Mouse (Mus musculus): Measurements from ENCODE around the gene Map2k5. TPM values are rescaled to one million over a fixed set of nuclear protein-coding genes. Genes with fewer than 3 reads are reported as not detected.

Map2k5 gene
- polyA plus RNA-seq, 1 experiment: 24.2 TPM

DNA sequence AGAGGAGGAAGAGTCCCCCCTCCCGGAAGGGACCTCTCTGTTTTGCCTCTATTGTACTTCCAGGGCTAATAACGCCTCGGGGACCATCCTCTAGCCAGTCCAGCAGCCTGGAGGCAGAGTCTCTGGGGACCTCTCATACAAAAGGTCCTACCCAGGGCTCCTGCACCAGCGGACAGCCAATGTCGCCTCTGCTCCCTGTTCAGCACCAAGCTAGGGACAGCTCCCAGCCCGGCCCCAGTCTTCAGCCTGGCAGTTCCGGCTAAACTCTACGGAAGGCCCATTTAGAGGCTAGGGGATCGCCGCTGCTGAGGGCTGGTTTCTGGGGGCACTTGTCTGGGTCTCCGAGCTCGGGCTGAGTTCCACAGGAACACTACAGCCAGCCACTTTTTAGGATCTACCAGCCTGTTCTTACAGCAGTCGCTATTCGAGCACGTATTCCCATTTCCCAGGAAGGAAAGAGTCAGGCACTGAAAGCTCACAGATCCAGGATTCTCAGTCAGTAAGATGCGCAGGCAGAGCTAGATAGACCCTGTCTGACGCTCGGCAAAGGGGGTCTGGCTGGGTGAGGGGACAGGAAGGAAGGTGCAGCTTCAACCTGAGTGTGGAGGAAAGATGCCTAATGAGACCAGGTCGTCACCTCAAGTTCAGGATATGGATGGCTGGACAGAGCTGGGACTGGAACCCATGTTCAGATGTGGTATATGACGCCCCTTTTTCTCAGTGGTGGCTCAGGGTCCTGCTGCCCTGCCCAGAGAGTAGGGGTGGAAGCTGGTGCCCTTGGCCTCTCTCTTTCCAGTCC lies 226.4 kb downstream of the Map2k5 start:
- H3K4me1 ChIP-seq (ENCODE audit: control insufficient read depth, insufficient read depth, low read length): no peaks in the 10 kb centered on the region
- H3K4me3 ChIP-seq (ENCODE audit: insufficient read depth, low read length): no peak overlapping the region
- no peak overlapping the region for H3K27ac ChIP-seq (ENCODE audit: insufficient read depth, low read length)
- no peak for TF ChIP-seq POLR2A (IDR thresholded peaks at IDR 0.05; ENCODE audit: low read depth, low read length)
- no peak for TF ChIP-seq CTCF (IDR thresholded peaks at IDR 0.05; ENCODE audit: borderline replicate concordance, insufficient read depth, low read length)

DNA sequence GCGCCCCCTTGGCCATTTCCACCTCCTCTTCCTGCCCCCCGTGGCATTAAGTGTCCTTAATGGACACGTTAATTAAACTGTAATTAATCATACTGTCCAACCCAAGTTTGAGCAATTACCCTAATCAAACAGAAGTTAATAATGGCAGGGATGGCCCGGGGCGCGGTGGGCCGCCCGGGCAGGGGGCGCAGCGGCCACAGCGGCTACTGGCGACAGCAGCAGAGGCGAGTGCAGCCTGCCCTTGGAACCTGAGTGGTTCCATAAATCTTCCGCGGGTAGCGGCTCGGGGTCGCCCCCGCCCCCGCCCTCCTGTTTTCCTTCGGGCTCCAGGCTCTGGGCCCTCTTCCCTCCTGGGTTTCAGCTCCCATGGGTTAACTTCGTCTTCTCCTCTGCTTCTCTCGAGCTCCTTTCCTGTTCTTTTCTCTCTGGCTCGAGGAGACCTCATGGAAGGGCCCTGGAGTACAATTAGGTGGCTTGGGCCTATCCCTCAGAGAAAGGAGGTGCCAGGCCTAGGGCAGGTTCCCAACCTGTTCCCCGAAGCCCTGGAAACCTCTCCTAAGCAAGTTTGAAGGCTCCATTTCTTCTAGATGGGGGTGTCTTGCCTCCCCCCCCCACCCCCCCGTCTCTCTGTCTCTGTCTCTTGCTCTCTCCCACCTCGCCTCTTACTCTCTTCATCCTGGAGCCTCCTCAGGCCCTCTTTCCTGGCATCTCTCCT lies 227.5 kb downstream of the Map2k5 start:
- H3K4me3 ChIP-seq (ENCODE audit: insufficient read depth, low read length): no peak overlapping the region
- no peaks in the 10 kb centered on the region for H3K4me1 ChIP-seq (ENCODE audit: control insufficient read depth, insufficient read depth, low read length)
- no peak overlapping the region for H3K27ac ChIP-seq (ENCODE audit: insufficient read depth, low read length)
- TF ChIP-seq CTCF (IDR thresholded peaks at IDR 0.05; ENCODE audit: borderline replicate concordance, insufficient read depth, low read length) (no peak), POLR2A (IDR thresholded peaks at IDR 0.05; ENCODE audit: low read depth, low read length) (no peak)

DNA sequence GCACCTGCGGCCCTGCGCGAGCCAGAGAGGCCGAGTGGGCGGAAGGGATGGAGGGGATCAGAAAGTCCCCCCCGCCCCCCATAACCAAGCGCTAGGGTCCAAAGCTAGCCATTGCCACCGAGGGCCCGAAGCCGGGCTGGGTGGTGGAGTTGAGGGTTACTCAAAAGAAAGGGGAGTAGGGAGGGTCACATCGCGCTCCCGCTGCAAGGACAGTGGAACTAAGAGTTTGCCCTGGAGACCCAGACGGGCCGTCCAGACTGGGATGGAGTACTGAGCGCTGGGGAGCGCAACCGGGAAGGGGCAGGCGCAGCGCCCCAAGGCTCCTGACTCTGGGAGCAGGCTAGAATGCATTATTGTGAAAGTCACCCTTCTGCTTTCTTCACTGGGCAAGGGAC lies 228.3 kb downstream of the Map2k5 start:
- Histone ChIP-seq H3K4me3 (ENCODE audit: insufficient read depth, low read length) (no peak overlapping the region), H3K4me1 (ENCODE audit: control insufficient read depth, insufficient read depth, low read length) (no peaks in the 10 kb centered on the region), H3K27ac (ENCODE audit: insufficient read depth, low read length) (no peak overlapping the region)
- TF ChIP-seq POLR2A (IDR thresholded peaks at IDR 0.05; ENCODE audit: low read depth, low read length): no peak
- TF ChIP-seq CTCF (IDR thresholded peaks at IDR 0.05; ENCODE audit: borderline replicate concordance, insufficient read depth, low read length): no peak

DNA sequence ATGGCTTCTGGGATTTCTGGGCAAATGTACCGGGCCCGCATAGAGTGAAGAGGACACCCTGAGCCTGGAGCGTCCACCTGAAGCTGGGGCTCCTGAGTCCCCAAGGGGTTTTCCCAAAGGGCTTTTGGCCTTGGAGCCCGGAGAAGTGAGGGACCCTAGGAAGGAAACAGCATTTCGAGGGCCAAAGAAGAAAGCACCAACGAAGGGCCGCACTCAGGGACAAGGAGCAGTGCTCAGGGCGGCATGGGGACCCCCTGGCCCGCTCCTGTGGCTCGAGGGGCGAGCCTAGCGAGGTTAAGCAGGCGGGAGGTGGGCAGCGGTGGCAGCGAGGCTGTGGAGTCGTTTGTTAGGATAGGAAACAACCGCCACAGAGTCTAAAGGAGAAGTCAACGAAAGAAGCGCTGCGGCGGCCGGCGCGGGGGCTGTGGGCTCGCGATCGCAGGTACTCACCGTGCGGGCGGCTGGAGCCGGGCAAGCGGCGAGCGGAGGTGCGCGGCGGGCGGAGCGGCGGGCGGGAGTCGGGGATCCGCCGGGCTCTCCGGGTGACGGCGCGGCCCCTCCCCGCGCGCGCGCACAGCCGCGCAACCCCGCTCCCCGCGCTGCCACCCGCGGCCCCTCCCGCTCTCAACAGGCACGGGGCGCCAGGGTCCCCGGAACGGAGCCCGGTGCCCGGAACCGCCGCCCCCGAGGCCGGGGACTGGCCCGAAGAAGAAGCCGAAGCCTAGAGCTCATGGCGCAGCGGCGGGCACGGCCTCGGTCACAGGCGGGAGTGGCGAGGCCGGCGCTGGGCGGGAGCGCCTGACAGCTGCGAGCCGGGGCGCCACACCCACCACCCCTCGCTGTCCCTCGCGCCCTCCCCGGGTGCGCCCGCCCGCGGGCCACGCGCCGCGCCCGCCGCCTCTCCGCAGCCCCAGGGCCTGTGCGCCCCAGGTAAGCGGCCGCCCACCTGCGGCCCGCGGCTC lies 229.0 kb downstream of the Map2k5 start, which contains the start of gene Skor1:
TSS of gene Skor1 (minus strand) at position 552 of the 962 bp plus-strand sequence.
- Histone ChIP-seq H3K4me1 (ENCODE audit: control insufficient read depth, insufficient read depth, low read length) (no peaks in the 10 kb centered on the region), H3K27ac (ENCODE audit: insufficient read depth, low read length) (no peak within 1 kb of the TSS), H3K4me3 (ENCODE audit: insufficient read depth, low read length) (no peak within 1 kb of the TSS)
- TF ChIP-seq CTCF (IDR thresholded peaks at IDR 0.05; ENCODE audit: borderline replicate concordance, insufficient read depth, low read length) (no peak), POLR2A (IDR thresholded peaks at IDR 0.05; ENCODE audit: low read depth, low read length) (no peak)

DNA sequence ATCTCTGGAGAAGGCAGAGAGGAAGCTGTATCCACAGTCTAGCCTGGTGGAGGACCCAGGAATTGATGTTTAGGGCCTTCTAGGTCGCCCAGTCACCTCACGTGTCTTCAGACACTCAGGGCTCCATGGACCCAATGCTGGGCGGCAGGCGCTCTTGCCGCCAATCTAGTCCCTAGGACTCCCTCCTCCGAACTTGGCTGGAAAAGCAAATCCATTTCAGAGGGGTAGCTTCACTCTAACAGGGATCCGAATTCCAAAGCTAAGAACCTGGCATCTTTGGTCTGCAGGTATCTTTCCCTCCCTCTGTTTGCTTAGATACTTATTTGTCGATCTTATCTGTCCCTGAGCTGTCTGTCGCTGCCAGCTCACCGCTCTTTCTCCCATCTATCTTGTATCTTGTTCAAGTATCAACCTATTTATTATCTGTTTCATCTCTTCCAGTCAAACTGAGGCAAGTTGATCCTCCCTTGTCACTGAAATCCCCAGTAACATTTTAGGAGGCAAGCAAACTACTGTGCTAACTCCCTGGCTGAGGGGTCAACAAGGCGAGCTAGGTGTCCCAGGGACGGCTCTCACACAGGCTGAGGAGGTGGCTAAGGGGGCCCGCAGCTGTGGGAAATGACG lies 229.8 kb downstream of the Map2k5 start:
- no peak for TF ChIP-seq CTCF (IDR thresholded peaks at IDR 0.05; ENCODE audit: borderline replicate concordance, insufficient read depth, low read length)
- TF ChIP-seq POLR2A (IDR thresholded peaks at IDR 0.05; ENCODE audit: low read depth, low read length): no peak
- H3K27ac ChIP-seq (ENCODE audit: insufficient read depth, low read length): no peak overlapping the region
- H3K4me3 ChIP-seq (ENCODE audit: insufficient read depth, low read length): no peak overlapping the region
- no peaks in the 10 kb centered on the region for H3K4me1 ChIP-seq (ENCODE audit: control insufficient read depth, insufficient read depth, low read length)

DNA sequence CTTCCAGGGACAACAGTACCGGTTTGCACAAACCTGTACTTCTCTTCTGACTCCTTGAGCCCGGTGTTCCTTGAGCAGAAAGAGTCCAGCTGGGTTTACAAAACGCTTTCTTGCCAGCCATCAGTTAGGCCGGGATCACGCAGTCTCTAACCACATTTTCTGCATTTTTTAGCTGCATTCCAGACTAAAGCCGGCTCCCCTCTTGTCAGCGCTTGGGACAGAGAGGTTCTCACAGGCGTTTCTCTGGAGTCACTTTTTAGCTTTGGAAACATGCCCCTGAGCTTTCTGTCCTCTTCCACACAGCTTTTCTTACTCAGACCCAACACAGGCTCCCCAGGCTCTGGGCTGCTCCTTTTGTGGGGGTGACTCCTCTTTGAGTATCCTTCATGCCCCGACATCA lies 230.4 kb downstream of the Map2k5 start:
- Histone ChIP-seq H3K4me3 (ENCODE audit: insufficient read depth, low read length) (no peak overlapping the region), H3K27ac (ENCODE audit: insufficient read depth, low read length) (no peak overlapping the region), H3K4me1 (ENCODE audit: control insufficient read depth, insufficient read depth, low read length) (no peaks in the 10 kb centered on the region)
- no peak for TF ChIP-seq CTCF (IDR thresholded peaks at IDR 0.05; ENCODE audit: borderline replicate concordance, insufficient read depth, low read length)
- TF ChIP-seq POLR2A (IDR thresholded peaks at IDR 0.05; ENCODE audit: low read depth, low read length): no peak

DNA sequence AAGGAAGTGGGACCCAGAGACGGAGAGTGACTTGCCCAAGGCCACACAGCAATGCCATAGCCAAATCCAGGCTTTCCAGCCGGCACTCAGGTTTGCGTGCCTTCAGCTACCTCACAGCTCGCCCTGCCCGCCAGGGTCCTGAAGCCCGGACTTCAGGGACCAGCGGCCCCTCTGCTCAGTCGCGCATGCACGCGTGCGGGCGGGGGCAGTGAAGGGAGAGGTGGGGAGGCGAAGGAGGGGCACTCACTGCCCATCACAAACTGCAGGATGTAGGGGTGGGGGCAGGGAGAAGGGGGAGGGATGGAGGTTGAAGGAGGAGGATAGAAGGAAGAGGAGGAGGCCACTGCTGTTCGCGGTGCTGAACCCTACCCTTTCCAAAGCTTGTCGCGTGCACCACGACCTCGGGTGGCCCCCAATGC lies 230.8 kb downstream of the Map2k5 start:
- TF ChIP-seq CTCF (IDR thresholded peaks at IDR 0.05; ENCODE audit: borderline replicate concordance, insufficient read depth, low read length): no peak
- no peak for TF ChIP-seq POLR2A (IDR thresholded peaks at IDR 0.05; ENCODE audit: low read depth, low read length)
- no peak overlapping the region for H3K27ac ChIP-seq (ENCODE audit: insufficient read depth, low read length)
- H3K4me3 ChIP-seq (ENCODE audit: insufficient read depth, low read length): peak overlapping the region; percentile 22; the same call in 1 of the 2 replicates
- H3K4me1 ChIP-seq (ENCODE audit: control insufficient read depth, insufficient read depth, low read length): no peaks in the 10 kb centered on the region

DNA sequence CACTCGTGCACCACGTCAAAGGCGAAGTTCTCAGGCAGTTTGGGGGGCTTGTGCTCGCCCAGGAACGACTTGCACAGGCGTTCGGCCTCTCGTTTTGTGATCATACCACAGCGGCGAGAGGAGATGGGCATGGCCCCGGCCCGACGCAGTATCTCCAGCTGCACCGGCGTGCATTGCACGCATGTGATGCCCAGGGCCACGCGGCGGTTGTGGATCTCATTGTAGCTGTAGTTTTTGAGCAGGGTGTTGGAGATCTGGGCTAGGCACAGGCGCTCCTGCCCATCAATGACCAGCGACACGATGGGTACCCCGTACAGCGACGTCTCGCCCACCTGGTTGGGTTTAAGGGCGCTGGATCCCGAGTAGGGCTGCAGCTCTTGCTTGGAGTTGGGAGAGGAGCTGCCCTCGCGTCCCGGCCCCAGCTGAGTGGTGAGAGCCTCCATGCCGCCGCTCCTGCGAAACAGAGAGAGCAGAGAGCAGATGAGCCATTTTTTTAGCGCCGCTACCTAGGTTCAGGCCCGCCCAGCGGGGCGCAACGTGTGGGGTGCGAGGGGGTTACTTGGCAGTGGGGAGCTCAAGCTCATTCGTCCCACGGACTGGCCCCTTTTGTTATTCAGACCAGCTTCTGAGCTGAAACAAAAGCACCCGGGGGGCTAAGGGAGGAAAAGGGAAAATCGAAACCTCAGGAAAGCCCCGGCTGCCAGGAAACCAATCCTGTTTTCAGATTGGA lies 231.4 kb downstream of the Map2k5 start:
- Histone ChIP-seq H3K4me1 (ENCODE audit: control insufficient read depth, insufficient read depth, low read length) (no peaks in the 10 kb centered on the region), H3K4me3 (ENCODE audit: insufficient read depth, low read length) (peak overlapping the region; percentile 22), H3K27ac (ENCODE audit: insufficient read depth, low read length) (no peak overlapping the region)
- TF ChIP-seq POLR2A (IDR thresholded peaks at IDR 0.05; ENCODE audit: low read depth, low read length): no peak
- TF ChIP-seq CTCF (IDR thresholded peaks at IDR 0.05; ENCODE audit: borderline replicate concordance, insufficient read depth, low read length): no peak
